ENCODE assay signal across 8 mouse cellular contexts in the genomic region with DNA sequence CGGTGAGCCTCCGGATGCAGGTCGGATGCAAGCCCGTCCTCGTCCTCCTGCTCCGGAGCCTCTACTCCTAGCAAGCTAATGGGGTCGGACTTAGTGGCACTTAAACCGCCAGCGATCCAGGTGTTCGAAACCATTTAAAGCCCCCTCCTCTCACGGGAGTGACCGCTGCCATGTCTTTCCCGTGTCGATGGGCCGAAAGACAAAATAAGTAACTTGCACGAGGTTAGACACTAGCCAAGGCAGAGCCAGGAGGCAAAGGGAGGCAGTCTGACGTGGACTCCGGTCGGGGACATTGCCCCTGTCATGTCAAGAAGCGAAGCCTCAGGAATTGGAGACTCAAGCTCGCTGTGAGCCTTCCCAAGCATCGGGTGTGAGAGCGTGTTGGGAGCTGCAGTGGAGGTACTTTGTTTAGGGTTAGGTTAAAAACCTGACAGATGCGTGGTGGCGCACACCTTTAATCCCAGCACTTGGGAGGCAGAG. TPM values are rescaled to one million over a fixed set of nuclear protein-coding genes. Genes with fewer than 3 reads are reported as not detected.
DNase-seq lines count a peak whose midpoint lies in the region; ATAC-seq and TF ChIP-seq lines count a peak whose summit lies in the region.

No protein-coding gene starts in this region.

- no peak for TF ChIP-seq CTCF in left cerebral cortex, adult 2 months (IDR thresholded peaks at IDR 0.05)
- no peak for TF ChIP-seq CTCF in hindbrain, postnatal 0 days (IDR thresholded peaks at IDR 0.05; ENCODE audit: low read depth)

- peaks cover 40% of the 10 kb centered on the region for H3K36me3 ChIP-seq in embryonic facial prominence, embryonic 13.5 days
- H3K36me3 ChIP-seq in hindbrain, postnatal 0 days (ENCODE audit: insufficient read depth, low read length): peaks cover 38% of the 10 kb centered on the region
- H3K36me3 ChIP-seq in midbrain, embryonic 16.5 days (ENCODE audit: control insufficient read depth, insufficient read depth, low read length): peaks cover 16% of the 10 kb centered on the region

- no peaks in the 10 kb centered on the region for H3K27me3 ChIP-seq in embryonic facial prominence, embryonic 13.5 days
- no peaks in the 10 kb centered on the region for H3K27me3 ChIP-seq in hindbrain, postnatal 0 days (ENCODE audit: insufficient read depth, low read length)
- no peaks in the 10 kb centered on the region for H3K27me3 ChIP-seq in midbrain, embryonic 16.5 days (ENCODE audit: control insufficient read depth, insufficient read depth, low read depth, low read length)

- H3K9ac ChIP-seq in embryonic facial prominence, embryonic 13.5 days: peak overlapping the region; percentile 95
- peak overlapping the region; percentile 70 for H3K9ac ChIP-seq in hindbrain, postnatal 0 days (replicated peaks; ENCODE audit: low read length)
- peak overlapping the region; percentile 91 for H3K9ac ChIP-seq in midbrain, embryonic 16.5 days (ENCODE audit: low read depth, low read length)

- peak overlapping the region; percentile 71; the same call in 1 of the 2 replicates for H3K27ac ChIP-seq in left cerebral cortex, adult 2 months
- H3K27ac ChIP-seq in embryonic facial prominence, embryonic 13.5 days: no peak overlapping the region
- H3K27ac ChIP-seq in hindbrain, postnatal 0 days: peak overlapping the region; percentile 17; the same call in 1 of the 2 replicates
- H3K27ac ChIP-seq in midbrain, embryonic 16.5 days (ENCODE audit: low read length): no peak overlapping the region

- peak overlapping the region; percentile 88 for H3K4me3 ChIP-seq in left cerebral cortex, adult 2 months
- H3K4me3 ChIP-seq in embryonic facial prominence, embryonic 13.5 days: peak overlapping the region; percentile 100
- H3K4me3 ChIP-seq in hindbrain, postnatal 0 days (ENCODE audit: low read length): peak overlapping the region; percentile 80
- peak overlapping the region; percentile 96 for H3K4me3 ChIP-seq in midbrain, embryonic 16.5 days (ENCODE audit: low read depth, low read length)

- peaks cover 16% of the 10 kb centered on the region for H3K4me1 ChIP-seq in embryonic facial prominence, embryonic 13.5 days
- peaks cover 7% of the 10 kb centered on the region; the same call in 1 of the 2 replicates for H3K4me1 ChIP-seq in hindbrain, postnatal 0 days (ENCODE audit: insufficient read depth, low read length)
- H3K4me1 ChIP-seq in midbrain, embryonic 16.5 days (ENCODE audit: control insufficient read depth, insufficient read depth, low read length): peaks cover 9% of the 10 kb centered on the region

- ATAC-seq in embryonic facial prominence, embryonic 13.5 days (ENCODE audit: insufficient number of reproducible peaks, insufficient read depth, low FRiP score, low TSS enrichment, low read depth): no peak
- ATAC-seq in hindbrain, postnatal 0 days: no peak
- ATAC-seq in midbrain, embryonic 16.5 days: no peak

- DNase-seq in left cerebral cortex, adult 2 months (ENCODE audit: extremely low spot score in 1 of 2, low spot score in 2 of 2): no peak
- DNase-seq in left cerebral cortex, postnatal 14 days (ENCODE audit: low spot score in 2 of 2): no peak
- peak; percentile 11 for DNase-seq in hindbrain, postnatal 0 days (ENCODE audit: low spot score)
- no peak for DNase-seq in c-Kit-positive CD71-positive TER-119-positive erythroid progenitor cells, embryonic 14.5 days (ENCODE audit: low spot score)
- no peak for DNase-seq in cerebellum, adult 11 months
- DNase-seq in adrenal gland, adult (ENCODE audit: inconsistent age in 2 of 2, low spot score in 1 of 2): no peak

- 3% methylated on average over 25 of the region's 25 CpGs for WGBS in embryonic facial prominence, embryonic 13.5 days
- WGBS in hindbrain, postnatal 0 days: 4% methylated on average over 25 of the region's 25 CpGs
- 4% methylated on average over 25 of the region's 25 CpGs for WGBS in midbrain, embryonic 16.5 days

- H3K4me2 ChIP-seq in embryonic facial prominence, embryonic 13.5 days: peak overlapping the region; percentile 97
- peak overlapping the region; percentile 86 for H3K4me2 ChIP-seq in hindbrain, postnatal 0 days (ENCODE audit: low read depth, low read length)
- H3K4me2 ChIP-seq in midbrain, embryonic 16.5 days (ENCODE audit: low read length): peak overlapping the region; percentile 98

- H3K9me3 ChIP-seq in embryonic facial prominence, embryonic 13.5 days: no peaks in the 10 kb centered on the region
- no peaks in the 10 kb centered on the region for H3K9me3 ChIP-seq in hindbrain, postnatal 0 days (ENCODE audit: low read length)
- H3K9me3 ChIP-seq in midbrain, embryonic 16.5 days (replicated peaks; ENCODE audit: control insufficient read depth, low read length, poor library complexity, severe bottlenecking): no peaks in the 10 kb centered on the region

- intact Hi-C loops in left cerebral cortex, adult 2 months (cut with DNase I): loop anchor here (2.0 kb wide), 1 partner anchor 59 kb away; no protein-coding TSS in a partner anchor
- intact Hi-C loops in left cerebral cortex, postnatal 14 days (cut with DNase I): loop anchor here (5.0 kb wide), 2 partner anchors 57 to 58 kb away; no protein-coding TSS in a partner anchor

RNA-seq across cellular contexts. Expression of a gene that starts 0.8 kb away (rescaled TPM):
- 10 to 100 TPM; 18.2 to 19.2 TPM for total RNA-seq in left cerebral cortex, adult 2 months (2021)
- total RNA-seq in left cerebral cortex, postnatal 14 days (2021): 10 to 100 TPM; 21.3 to 21.9 TPM
- 34.4 and 34.8 TPM in 2 replicates for polyA plus RNA-seq in embryonic facial prominence, embryonic 13.5 days (2015; fragmentation: Nextera tagmentation; extraction: Ambion mirVana)
- 33.0 and 39.4 TPM in 2 replicates for total RNA-seq in hindbrain, postnatal 0 days (2014; rRNA removed)
- polyA plus RNA-seq in hindbrain, postnatal 0 days (2015; fragmentation: Nextera tagmentation; extraction: Ambion mirVana): 17.1 and 17.9 TPM in 2 replicates
- 22.8 and 24.0 TPM in 2 replicates for polyA plus RNA-seq in midbrain, embryonic 16.5 days (2015; fragmentation: Nextera tagmentation; extraction: Ambion mirVana)

RNA-seq across cellular contexts. Expression of a gene that starts 1.5 kb away (rescaled TPM):
- total RNA-seq in left cerebral cortex, adult 2 months (2021): under 1 TPM; 0.49 to 0.95 TPM
- total RNA-seq in left cerebral cortex, postnatal 14 days (2021): under 1 TPM; 0.49 to 0.55 TPM
- polyA plus RNA-seq in embryonic facial prominence, embryonic 13.5 days (2015; fragmentation: Nextera tagmentation; extraction: Ambion mirVana): 0.55 and 0.59 TPM in 2 replicates
- 0.42 and 0.93 TPM in 2 replicates for total RNA-seq in hindbrain, postnatal 0 days (2014; rRNA removed)
- 1.7 TPM in 2 replicates for polyA plus RNA-seq in hindbrain, postnatal 0 days (2015; fragmentation: Nextera tagmentation; extraction: Ambion mirVana)
- 2.1 and 2.4 TPM in 2 replicates for polyA plus RNA-seq in midbrain, embryonic 16.5 days (2015; fragmentation: Nextera tagmentation; extraction: Ambion mirVana)

RNA-seq across cellular contexts. Expression of a gene that starts 12.4 kb away (rescaled TPM):
- total RNA-seq in left cerebral cortex, adult 2 months (2021): 10 to 100 TPM; 13.6 to 13.9 TPM
- total RNA-seq in left cerebral cortex, postnatal 14 days (2021): 10 to 100 TPM; 11.5 to 13.2 TPM
- polyA plus RNA-seq in embryonic facial prominence, embryonic 13.5 days (2015; fragmentation: Nextera tagmentation; extraction: Ambion mirVana): 17.5 and 22.9 TPM in 2 replicates
- 7.0 and 8.6 TPM in 2 replicates for total RNA-seq in hindbrain, postnatal 0 days (2014; rRNA removed)
- polyA plus RNA-seq in hindbrain, postnatal 0 days (2015; fragmentation: Nextera tagmentation; extraction: Ambion mirVana): 10.7 and 16.2 TPM in 2 replicates
- 19.3 and 21.5 TPM in 2 replicates for polyA plus RNA-seq in midbrain, embryonic 16.5 days (2015; fragmentation: Nextera tagmentation; extraction: Ambion mirVana)

RNA-seq across cellular contexts. Expression of a gene that starts 31.3 kb away (rescaled TPM):
- total RNA-seq in left cerebral cortex, adult 2 months (2021): 10 to 100 TPM; 18.5 to 19.3 TPM
- 10 to 100 TPM; 12.7 to 13.4 TPM for total RNA-seq in left cerebral cortex, postnatal 14 days (2021)
- 10.1 TPM in 2 replicates for polyA plus RNA-seq in embryonic facial prominence, embryonic 13.5 days (2015; fragmentation: Nextera tagmentation; extraction: Ambion mirVana)
- 12.3 and 14.0 TPM in 2 replicates for total RNA-seq in hindbrain, postnatal 0 days (2014; rRNA removed)
- polyA plus RNA-seq in hindbrain, postnatal 0 days (2015; fragmentation: Nextera tagmentation; extraction: Ambion mirVana): 4.5 and 4.8 TPM in 2 replicates
- polyA plus RNA-seq in midbrain, embryonic 16.5 days (2015; fragmentation: Nextera tagmentation; extraction: Ambion mirVana): 3.0 and 3.4 TPM in 2 replicates

RNA-seq across cellular contexts. Expression of a gene that starts 32.4 kb away (rescaled TPM):
- total RNA-seq in left cerebral cortex, adult 2 months (2021): 100 to 1,000 TPM in 1 of 2 experiments, 10 to 100 TPM in 1; 89.1 to 101 TPM
- total RNA-seq in left cerebral cortex, postnatal 14 days (2021): 10 to 100 TPM; 74.0 to 84.0 TPM
- 19.5 and 22.2 TPM in 2 replicates for polyA plus RNA-seq in embryonic facial prominence, embryonic 13.5 days (2015; fragmentation: Nextera tagmentation; extraction: Ambion mirVana)
- total RNA-seq in hindbrain, postnatal 0 days (2014; rRNA removed): 20.7 and 21.0 TPM in 2 replicates
- 13.1 and 13.3 TPM in 2 replicates for polyA plus RNA-seq in hindbrain, postnatal 0 days (2015; fragmentation: Nextera tagmentation; extraction: Ambion mirVana)
- 11.8 and 13.1 TPM in 2 replicates for polyA plus RNA-seq in midbrain, embryonic 16.5 days (2015; fragmentation: Nextera tagmentation; extraction: Ambion mirVana)

Comparison
In these comparisons a context has a peak if more than half of its experiments do, and no peak if none do; other contexts are left out.
1. H3K27ac ChIP-seq: peak in left cerebral cortex, adult 2 months (single experiment) and hindbrain, postnatal 0 days (single experiment); none in embryonic facial prominence, embryonic 13.5 days (single experiment) and midbrain, embryonic 16.5 days (single experiment).
2. Peak in every context shown above with its lines, with median percentiles within 50 percentile points of each other: H3K4me3 ChIP-seq, H3K4me2 ChIP-seq and H3K9ac ChIP-seq.